Mouse (Mus musculus) cerebellum, adult 2 months (tissue): Measurements from ENCODE around the gene Tnni2. TPM values are rescaled to one million over a fixed set of nuclear protein-coding genes. Genes with fewer than 3 reads are reported as not detected.

Source experiments
- DNase-seq, 2 experiments: peaks; one replicate each; pipeline ENCODE4 v3.0.0; 2021
- H3K27ac ChIP-seq: fragments of 200-500 bp; 2 replicates; pipeline ENCODE4 v1.5.1; 2012; ENCODE audit warnings: low read length, control low read depth, inconsistent platforms; ENCODE audit not compliant: insufficient read depth
- H3K27me3 ChIP-seq: fragments of 200-500 bp; 2 replicates; pipeline ENCODE4 v1.6.1; 2012; ENCODE audit warnings: inconsistent platforms, mild to moderate bottlenecking, low read length, moderate library complexity; ENCODE audit not compliant: control insufficient read depth, insufficient read depth
- H3K4me1 ChIP-seq: fragments of 200-500 bp; 2 replicates; pipeline ENCODE4 v1.6.1; 2011; ENCODE audit warnings: low read length; ENCODE audit not compliant: control insufficient read depth, insufficient read depth
- H3K4me3 ChIP-seq: fragments of 200-500 bp; replicated peaks from 2 replicates; pipeline ENCODE3; 2011; ENCODE audit warnings: mild to moderate bottlenecking, low read depth, low read length, control low read depth; ENCODE audit not compliant: insufficient read depth
- CTCF ChIP-seq: fragments of 200-500 bp; IDR thresholded peaks from 2 replicates; pipeline ENCODE4 v1.5.1; 2011; ENCODE audit warnings: low read depth, mild to moderate bottlenecking, control low read depth, low read length, moderate library complexity, borderline replicate concordance; ENCODE audit not compliant: insufficient read depth
- POLR2A ChIP-seq: fragments of 200-500 bp; IDR thresholded peaks from 2 replicates; pipeline ENCODE4 v1.6.1; 2011; ENCODE audit warnings: low read length, control low read depth, borderline replicate concordance; ENCODE audit not compliant: insufficient read depth
- WGBS: fragments of 180-500 bp; shearing (Covaris S2); methylation state at CpG from one replicate; pipeline ENCODE4 v1.1.7; 2018; 5-methylcytosine and 5-hydroxymethylcytosine counted together
- polyA plus RNA-seq: library from polyadenylated mRNA; depleted of rRNA; stranded (reverse); fragments of >200 nt; gene quantifications from 2 replicates; pipeline ENCODE4 v1.2.3, GENCODE M21; 2012

Tnni2 gene
- polyA plus RNA-seq, 1 experiment = 0.52 TPM

DNA sequence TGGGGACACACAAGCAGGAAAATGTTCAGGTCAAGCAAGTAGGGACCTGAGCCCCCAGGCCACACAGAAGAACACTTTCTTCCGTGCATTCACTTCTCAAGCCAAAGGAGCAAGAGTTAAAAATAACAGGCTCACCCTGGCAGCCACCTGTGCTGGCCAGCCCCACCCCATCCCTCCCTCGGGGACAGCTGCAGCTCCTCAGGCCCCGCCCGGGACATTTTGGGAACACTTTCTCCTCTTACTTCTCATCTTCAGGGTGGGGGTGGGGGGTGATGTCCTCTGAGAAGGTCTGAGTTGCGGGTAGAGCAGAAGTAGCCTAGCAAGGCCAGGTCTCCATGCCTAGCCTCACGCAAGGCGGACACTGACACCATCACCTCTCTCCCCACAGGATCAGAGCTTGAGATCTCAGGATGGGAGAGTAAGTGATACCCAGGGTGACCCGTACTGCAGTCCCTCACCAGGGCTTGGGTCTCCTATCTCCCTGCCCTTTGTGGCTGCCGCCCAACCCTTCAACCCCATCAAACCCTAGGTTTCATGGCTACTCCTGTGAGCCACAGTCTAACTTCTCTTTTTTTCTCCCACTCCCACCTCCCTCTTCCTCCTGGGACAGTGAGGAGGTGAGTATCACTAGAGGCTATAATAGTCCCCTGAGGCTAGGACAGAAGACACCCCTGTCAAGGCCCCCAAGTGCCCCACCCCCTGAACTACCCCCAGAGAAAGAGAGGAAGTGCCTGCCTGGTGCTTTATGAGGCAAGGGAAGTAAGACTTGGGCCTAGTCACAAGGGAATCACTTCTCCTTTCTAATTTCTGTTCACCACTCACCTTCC, 686 bp downstream of the Tnni2 start:
- no peak overlapping the region for H3K27ac ChIP-seq

DNA sequence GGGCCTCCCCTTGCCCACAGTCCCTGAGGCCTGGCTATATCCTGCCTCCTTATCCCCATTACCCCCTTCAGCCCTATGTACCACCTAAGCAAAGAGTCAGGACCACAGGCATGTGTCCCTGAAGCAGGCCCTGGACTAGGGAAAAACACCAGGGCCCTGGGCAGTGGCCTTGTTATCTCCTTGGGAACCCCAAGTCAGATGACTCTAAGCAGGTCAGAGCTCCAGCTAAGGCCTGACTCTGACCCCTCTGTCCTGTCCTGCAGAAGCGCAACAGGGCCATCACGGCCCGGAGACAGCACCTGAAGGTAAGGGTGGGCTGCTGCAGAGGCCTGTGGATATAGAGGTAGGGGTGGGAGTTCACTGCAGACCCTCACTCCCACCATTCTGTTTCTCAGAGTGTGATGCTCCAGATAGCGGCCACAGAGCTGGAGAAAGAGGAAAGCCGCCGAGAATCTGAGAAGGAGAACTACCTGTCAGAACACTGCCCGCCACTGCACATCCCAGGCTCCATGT, 1.4 kb downstream of the Tnni2 start:
- no peak for TF ChIP-seq POLR2A
- TF ChIP-seq CTCF = no peak
- Histone ChIP-seq H3K4me1 (peaks cover 9% of the 10 kb centered on the region), H3K4me3 (no peak overlapping the region), H3K27ac (no peak overlapping the region), H3K27me3 (no peaks in the 10 kb centered on the region)
- no peak for DNase-seq
- WGBS = 99% methylated on average over 7 of the region's 7 CpGs

More for the DNA sequence above, 686 bp downstream of the Tnni2 start:
- WGBS = 76% methylated on average over 9 of the region's 9 CpGs
- DNase-seq = no peak
- Histone ChIP-seq H3K27me3 (no peaks in the 10 kb centered on the region), H3K4me3 (no peak overlapping the region), H3K4me1 (peaks cover 9% of the 10 kb centered on the region)
- TF ChIP-seq CTCF (no peak), POLR2A (no peak)

DNA sequence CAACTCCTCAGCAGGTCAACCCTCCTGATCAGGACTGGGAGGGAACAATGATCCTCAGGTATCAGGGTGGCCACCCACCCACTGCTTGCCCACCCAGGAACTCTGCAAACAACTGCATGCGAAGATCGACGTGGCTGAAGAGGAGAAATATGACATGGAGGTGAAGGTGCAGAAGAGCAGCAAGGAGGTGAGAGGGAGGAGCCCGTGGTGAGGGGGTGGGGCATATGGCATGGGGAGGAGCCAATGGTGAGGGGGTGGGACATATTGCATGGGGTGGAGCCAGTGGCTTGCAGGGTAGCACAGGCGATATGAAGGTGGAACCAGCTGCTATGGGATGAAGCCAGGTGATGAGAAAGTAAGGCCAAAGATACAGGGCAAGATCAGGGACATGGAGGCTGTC, 1.9 kb downstream of the Tnni2 start:
- WGBS = 91% methylated on average over 5 of the region's 5 CpGs
- no peak overlapping the region for H3K27ac ChIP-seq

DNA sequence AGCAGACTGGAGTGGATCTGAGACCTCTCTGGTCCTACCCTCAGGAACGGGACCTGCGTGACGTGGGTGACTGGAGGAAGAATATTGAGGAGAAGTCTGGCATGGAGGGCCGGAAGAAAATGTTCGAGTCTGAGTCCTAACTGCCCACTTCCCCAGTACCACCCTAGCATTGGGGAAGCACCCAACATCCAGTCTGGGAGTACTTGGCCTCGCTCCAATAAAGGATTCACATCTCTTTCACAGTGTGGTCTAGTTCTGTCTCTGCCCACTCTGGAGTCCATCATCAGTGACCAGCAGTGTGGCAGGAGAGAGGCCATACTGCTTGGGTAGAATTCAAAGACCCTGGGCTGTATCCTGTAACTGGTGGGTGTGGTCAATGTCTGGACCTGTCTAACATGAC, 2.6 kb downstream of the Tnni2 start:
- no peaks in the 10 kb centered on the region for H3K27me3 ChIP-seq

More for the DNA sequence above, 1.9 kb downstream of the Tnni2 start:
- peaks cover 9% of the 10 kb centered on the region for H3K4me1 ChIP-seq
- H3K27me3 ChIP-seq = no peaks in the 10 kb centered on the region
- no peak for DNase-seq
- H3K4me3 ChIP-seq = no peak overlapping the region
- no peak for TF ChIP-seq POLR2A
- no peak for TF ChIP-seq CTCF

DNA sequence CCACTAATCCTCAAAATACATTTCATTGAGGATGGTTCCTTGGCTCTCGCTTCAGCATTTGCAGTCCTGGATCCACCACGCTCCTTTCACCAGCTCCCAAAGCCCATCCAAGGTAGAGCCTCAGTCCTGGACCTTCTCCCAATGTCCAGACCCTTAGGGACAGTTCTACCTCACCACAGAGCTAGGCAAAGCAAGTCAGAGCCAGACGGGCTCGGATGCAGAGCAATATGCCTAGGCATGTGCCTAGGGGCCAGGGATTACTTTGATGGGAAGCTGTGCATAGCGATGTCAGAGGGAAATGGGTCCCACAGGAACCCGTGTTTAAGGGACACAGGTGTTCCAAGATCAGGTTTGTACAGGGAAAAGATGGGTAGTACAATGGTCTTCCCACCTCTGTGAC, 3.7 kb downstream of the Tnni2 start:
- WGBS = 87% methylated on average over 6 of the region's 6 CpGs
- TF ChIP-seq CTCF = no peak
- TF ChIP-seq POLR2A = no peak
- Histone ChIP-seq H3K27ac (no peak overlapping the region), H3K4me1 (peaks cover 2% of the 10 kb centered on the region; the same call in 1 of the 2 replicates), H3K27me3 (no peaks in the 10 kb centered on the region), H3K4me3 (no peak overlapping the region)
- DNase-seq = no peak

More for the DNA sequence above, 2.6 kb downstream of the Tnni2 start:
- WGBS = 96% methylated on average over 6 of the region's 6 CpGs
- Histone ChIP-seq H3K4me3 (no peak overlapping the region), H3K4me1 (peaks cover 9% of the 10 kb centered on the region), H3K27ac (no peak overlapping the region)
- DNase-seq = no peak
- TF ChIP-seq POLR2A = no peak
- TF ChIP-seq CTCF = no peak

DNA sequence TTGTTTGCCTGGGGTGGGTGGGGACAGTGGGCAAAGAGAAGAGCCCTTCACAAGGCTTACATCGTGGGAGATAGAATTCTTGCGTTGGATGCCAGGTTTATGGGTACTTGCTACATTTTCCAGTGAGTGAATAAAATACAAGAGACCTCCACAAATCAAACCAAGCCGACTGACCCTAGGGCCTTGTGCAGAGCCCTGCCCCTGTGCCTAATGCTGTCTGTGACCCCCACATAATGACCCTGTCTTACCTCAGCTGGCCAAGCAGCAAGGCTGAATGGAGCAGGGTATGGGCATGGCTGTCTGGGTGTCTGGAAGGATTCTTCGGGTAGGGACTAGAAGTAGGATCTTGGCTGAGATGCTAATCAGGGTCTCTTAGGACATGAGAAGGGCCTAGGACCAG, 4.7 kb downstream of the Tnni2 start:
- 87% methylated on average over 4 of the region's 4 CpGs for WGBS
- TF ChIP-seq POLR2A = no peak
- TF ChIP-seq CTCF = no peak
- Histone ChIP-seq H3K4me3 (no peak overlapping the region), H3K27ac (no peak overlapping the region), H3K27me3 (no peaks in the 10 kb centered on the region), H3K4me1 (no peaks in the 10 kb centered on the region)
- DNase-seq = no peak

DNA sequence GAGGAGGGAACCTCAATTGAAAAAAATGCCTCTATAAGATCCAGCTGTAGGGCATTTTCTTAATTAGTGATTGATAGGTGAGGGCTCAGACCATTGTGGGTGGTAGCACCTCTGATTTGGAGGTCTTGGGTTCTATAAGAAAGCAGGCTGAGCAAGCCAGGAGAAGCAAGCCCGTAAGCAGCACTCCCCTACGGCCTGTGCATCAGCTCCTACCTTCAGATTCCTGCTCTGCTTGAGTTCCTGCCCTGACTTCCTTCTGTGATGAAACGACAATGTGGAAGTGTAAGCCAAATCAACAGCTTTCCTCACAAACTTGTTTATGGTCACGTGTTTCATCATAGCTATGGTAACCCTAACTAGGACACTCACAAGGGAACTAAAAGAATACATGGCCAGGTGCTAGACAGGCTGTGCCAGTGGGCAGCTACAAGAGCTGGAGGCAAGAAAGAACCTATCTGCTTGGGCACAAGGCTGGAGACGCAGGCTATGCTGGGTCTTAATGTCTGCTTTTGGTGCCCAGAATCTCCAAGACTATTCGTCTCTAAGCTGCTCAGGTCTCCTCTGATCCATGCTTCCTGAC, 7.5 kb downstream of the Tnni2 start:
- WGBS = 55% methylated on average over 6 of the region's 6 CpGs
- peak in 1 of 2 experiments; percentile 4 for DNase-seq
- TF ChIP-seq CTCF (no peak), POLR2A (no peak)
- Histone ChIP-seq H3K27me3 (no peaks in the 10 kb centered on the region), H3K4me1 (no peaks in the 10 kb centered on the region), H3K27ac (no peak overlapping the region), H3K4me3 (no peak overlapping the region)

DNA sequence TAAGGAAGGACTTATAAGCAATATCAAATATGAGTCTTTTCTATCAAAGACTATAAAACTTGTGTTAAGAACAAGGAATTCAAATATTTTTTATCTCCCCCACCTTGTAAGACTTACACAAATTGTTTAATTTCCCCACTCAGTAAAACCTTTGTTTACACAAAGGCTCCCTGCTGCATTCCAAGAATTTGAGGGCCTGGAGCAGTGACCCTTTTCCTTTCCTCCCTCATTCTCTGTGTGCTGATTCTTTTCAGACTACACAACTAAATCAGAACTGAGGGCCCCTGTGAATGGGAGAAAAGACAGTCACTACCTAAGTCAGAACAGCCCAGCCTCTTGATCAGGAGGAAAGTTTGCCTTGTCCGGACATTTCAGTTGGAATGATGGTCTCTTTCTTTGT, 13.1 kb downstream of the Tnni2 start:
- WGBS = 82% methylated on average over 1 of the region's 1 CpGs
- H3K27ac ChIP-seq = no peak overlapping the region
- H3K27me3 ChIP-seq = no peaks in the 10 kb centered on the region
- no peak for DNase-seq
- TF ChIP-seq CTCF (no peak), POLR2A (no peak)
- H3K4me1 ChIP-seq = peaks cover 10% of the 10 kb centered on the region; the same call in 1 of the 2 replicates
- no peak overlapping the region for H3K4me3 ChIP-seq
